Mouse (Mus musculus): Measurements from ENCODE around the gene Pfkfb3.

- TF ChIP-seq CTCF (IDR thresholded peaks at IDR 0.05; ENCODE audit: borderline replicate concordance, extremely low read depth, insufficient read depth, insufficient read length) = no peak
- TF ChIP-seq POLR2A (IDR thresholded peaks at IDR 0.05; ENCODE audit: borderline replicate concordance, extremely low read depth, insufficient read depth, insufficient read length, poor library complexity, severe bottlenecking) = no peak
Measured at GRCm38 (mm10) chr2:11492855-11493254, 61.0 kb downstream of the Pfkfb3 start.

Measured in brain, embryonic 14.5 days (tissue).